Mouse (Mus musculus) retina, postnatal 7 days (tissue): Measurements from ENCODE around the gene Aox3.

Experiments used
- DNase-seq: peaks from one replicate; pipeline ENCODE4 v3.0.0-alpha.2; 2012; ENCODE audit warnings: low read depth, low spot score

Aox3 gene

DNA sequence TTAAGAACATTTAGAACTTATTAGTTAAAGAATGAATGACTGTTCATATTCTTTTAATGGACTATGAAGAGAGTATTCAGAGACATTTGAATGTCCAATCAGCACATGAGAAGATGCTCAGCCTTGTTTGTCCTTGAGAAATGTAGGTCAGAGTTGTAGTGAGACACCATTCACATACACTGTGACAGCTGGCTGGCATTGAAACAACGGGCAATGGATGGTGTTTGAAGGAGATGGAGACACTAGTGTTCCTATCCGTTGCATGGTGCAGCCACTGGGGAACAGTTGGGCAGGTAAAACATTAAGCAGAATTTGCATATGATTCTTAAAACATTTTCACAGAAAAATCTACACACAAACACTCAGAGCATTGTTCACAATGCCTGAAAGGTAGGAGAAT, 5.9 kb upstream of the Aox3 start:
- no peak for DNase-seq

DNA sequence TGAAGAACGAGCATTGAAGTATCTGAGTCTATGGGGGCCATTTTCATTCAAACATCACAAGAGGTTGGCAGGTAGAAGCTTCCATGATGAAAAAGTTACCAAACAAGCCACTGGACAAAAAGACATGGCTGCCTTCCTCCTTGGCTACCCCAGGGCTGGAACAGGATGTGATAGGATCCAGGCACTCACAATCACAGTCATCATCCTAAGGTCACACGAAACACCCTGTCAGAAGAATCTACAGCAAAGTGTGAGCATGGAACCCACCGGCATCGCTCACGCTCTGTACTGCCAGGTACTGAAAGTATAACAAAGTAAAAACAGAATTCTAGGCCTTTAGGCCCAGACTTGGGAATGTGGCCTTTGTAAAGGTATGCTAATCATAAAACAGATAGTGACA, 2.7 kb upstream of the Aox3 start:
- no peak for DNase-seq

DNA sequence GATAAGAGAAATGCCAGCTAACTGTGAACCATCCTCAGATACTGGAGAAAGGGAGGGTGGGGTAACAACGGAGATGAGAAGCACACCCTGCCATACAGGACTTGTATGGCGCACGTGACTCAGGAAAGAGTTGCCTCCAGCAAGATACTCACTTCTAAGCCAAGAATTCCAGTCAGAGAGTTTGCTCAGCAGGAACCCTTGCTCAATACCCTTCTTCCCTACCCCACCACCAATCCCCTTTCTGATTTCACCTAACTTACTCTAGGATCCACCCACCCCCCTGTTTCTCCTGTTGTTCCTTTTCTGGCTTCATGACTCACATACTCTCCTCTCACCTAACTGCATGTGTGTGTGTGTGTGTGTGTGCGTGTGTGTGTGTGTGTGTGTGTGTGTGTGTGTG, 1.6 kb upstream of the Aox3 start:
- no peak for DNase-seq

DNA sequence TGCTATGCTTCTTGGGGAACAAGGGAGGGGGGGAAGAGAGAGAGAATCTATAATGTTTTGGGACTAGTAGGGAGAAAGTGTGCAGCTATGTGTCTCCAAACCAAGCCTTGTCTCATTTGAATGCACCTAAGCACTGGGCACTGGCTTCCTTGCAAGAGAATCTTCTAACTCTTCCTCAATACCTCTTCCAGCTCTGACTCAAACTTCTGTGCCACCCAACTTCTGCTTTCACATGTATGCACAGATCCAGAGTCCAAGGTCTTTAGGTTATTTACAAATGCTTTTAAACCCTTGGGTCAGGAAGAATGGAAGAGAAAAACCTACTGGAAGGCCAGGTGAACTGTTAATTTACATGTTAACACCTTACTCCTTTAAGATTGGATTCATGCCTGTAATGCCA, 511 bp downstream of the Aox3 start:
- DNase-seq: no peak

DNA sequence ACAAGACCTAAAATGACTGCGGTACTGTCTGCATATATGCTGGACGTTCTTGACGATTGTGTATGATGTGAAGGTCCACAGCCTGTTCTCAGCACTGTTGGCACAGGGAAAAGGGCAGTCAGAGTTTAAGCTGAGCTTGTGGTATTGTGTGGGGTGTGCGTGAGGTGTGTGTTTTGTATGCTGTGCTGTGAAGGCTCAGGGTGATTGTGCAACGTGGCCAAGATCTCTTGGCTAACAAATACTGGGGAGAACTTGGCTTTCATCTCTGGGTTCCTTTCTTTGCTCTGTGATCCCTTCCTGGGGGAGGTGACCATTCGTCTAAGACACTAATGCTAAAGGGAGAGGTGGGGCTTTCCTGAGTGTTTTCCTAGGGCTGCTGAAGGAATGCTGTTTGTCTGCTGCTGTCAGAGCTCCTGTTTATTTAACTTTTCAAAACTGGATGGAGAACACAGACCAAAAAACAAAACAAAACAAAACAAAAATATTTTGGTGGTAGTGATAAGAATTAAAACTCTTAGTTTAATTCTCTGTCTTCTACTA, 1.2 kb downstream of the Aox3 start:
- no peak for DNase-seq

DNA sequence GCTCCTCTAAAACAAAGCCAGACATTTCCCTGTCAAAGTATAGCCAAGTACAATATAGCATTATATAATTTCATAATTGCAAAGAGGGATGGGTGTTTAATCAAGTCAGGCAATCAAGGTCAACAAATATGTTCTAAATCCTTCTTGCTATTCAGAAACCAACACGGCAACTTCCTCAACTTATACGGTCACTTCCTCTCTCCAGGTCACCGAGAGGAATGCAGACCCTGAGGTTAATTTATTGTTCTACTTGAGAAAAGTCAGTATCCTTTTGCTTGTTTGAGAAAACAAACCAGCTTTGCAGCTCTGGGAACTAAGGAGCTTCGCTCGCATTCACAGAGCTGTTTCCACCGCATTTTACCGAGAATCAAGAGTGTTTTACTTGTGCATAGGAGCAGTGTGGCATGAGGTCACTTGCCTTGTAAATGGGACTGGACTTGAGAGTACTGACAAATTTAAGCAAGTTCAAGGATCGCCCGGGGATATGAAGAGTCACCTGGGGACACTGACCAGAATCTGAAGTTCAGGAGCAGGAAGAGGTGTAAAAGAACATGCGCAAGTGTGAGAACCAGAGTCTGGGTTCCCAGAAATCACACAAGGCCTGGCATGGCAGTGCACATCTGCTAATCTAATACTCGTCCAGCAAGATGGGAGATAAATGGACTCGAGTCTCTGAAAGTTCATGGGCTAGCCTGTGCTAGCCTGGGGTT, 1.9 kb downstream of the Aox3 start:
- DNase-seq: no peak

DNA sequence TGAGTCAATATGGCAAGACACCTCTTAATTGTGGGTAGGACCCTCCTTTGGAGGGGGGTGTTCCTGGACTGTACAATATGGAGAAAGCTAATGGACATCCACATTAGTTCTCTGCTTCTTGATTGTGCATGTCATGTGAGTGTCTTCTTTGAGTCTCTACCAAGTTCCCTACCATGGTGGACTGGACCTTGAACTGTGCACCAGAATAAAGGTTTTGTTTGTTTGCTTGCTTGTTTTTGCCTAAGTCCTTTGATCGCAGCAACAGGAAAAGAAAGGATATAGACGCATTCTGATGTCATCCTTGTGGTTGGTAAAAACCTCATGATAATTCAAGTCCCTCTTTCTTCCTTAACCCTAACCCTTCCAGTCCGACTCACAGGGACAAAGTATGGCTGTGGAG, 5.3 kb downstream of the Aox3 start:
- no peak for DNase-seq

DNA sequence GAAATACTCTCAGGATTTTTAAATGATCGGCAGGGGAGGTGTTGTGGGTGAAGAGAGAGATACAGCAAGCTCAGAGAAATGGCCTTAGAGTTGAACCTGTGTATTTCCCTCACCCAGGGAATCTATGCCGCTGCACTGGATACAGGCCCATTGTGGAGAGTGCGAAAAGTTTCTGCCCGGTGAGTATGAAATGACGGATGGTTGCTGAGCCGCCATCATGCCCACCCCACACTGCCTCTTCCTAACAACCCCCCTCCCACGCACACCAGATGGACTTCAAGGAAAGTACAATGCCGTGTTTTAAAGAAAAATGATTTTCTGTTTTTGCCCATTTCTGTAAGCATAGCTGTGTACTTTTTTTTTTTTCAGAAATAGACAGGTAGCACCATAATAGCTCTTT, 12.0 kb downstream of the Aox3 start:
- DNase-seq: no peak

DNA sequence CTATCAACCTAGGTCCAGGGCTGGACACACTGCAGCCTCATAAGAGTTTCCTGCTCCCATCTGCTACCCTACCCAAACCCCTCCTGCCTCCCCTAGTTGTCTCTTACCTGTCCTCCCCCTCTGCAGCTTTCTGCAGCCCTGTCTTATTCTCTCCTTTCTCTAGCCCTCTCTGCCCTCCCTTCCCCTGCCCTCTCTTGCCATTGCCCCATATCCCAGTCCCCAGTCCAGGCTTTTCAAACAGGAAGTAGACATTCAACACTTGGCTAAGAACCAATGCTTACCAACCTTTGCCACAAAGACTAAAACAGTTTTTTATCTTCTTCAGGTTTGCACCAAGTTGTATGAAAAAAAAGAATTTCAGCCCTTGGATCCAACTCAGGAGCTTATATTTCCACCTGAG, 25.0 kb downstream of the Aox3 start:
- DNase-seq: no peak

DNA sequence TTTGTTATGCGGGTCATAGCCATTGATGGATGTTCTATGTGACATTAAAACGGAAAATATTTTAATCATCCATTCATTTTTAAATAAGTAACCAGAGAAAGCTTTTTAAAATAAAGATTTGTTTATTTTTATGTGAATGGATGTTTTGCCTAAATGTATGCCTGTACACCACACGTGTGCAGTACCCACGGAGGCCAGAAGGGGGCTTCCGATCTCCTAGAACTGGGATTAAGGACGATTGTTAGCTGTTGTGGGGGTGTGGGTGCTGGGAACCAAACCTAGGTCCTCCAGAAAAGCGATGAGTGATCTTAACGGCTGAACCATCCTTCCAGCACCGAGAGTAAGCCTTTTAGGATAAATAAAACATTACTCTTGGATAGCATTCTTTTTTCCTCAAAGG, 26.1 kb downstream of the Aox3 start:
- DNase-seq: no peak

DNA sequence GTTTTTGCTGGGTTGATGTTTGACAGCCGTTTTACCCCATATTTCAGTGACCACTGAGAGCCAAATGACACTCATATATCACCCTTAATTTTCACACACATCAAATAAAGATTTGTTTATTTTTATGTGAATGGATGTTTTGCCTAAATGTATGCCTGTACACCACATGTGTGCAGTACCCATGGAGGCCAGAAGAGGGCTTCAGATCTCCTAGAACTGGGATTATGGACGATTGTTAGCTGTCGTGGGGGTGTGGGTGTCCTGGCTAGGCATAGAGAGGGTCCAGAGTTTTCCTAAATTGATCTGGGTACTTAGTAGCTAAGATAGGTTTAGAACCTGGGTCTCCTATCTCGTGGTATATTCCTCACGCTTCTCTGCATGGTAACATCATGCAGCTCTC, 27.7 kb downstream of the Aox3 start:
- DNase-seq: no peak

DNA sequence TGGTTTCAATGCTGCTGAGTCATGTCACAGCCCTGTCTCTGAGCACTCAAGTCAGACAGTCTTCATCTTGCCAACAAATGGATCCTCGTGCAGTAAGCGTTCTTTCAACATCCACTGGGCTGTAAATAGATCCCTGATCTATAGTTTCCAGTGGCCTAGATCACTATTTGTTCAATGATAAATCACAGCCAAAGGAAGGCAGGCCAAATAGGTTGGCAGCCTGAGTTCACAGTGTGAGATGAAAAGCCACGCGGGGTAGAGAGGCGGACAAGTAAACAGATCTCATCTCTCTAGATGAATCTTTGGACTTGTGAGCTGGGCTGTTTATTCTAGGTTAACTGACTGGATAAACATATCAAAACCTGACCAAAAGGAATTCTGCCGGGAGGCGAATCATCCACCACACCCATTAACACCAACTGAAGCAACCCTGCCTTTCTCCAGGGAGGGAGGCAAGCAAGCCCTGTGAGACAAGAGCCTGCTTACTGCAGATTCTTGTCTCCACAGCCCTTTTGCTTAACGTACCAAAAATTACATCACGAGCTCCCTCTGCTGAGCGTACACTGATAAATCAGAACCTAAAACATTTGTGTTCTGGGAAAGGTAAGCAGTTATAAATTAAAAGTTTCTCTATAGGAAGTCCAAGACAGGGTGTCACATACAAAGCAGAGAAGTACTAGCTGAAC, 31.6 kb downstream of the Aox3 start:
- no peak for DNase-seq

DNA sequence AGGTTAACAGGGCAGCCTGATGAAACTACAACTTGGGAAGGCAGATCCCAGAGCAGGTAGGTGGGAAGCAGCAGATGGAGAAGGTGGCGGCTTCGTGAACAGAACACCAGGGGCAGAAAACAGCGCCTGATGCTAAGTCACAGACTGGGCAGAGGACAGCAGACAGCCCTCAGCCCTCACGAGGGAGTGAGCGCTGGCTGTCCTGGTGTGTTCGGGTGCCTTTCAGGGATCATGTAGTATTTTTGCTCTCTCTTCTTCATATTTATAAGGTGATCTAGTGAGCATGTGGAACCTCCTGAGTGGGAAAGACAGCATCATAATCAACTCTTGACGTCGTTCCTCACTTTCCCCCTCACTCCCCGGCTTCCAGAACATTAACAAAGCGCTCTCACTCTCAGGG, 33.1 kb downstream of the Aox3 start:
- no peak for DNase-seq

DNA sequence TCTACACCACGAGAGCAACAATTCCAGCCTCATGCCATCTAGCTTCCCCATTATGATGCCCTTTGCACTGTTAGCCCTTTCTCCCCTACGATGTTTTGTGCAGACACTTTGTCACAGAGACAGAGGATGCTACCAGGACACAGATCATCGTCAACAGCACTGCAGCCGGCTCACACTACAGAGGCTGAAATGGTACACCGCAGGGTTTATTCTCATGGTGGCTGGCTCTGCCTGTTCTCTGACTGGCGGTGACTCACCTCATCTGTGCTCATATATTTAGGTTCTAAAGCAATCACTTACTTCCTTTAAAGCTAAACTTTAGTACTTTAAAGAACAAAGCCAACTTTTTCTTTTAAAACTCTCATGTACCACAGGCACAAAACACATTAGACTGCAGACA, 34.8 kb downstream of the Aox3 start:
- DNase-seq: no peak

DNA sequence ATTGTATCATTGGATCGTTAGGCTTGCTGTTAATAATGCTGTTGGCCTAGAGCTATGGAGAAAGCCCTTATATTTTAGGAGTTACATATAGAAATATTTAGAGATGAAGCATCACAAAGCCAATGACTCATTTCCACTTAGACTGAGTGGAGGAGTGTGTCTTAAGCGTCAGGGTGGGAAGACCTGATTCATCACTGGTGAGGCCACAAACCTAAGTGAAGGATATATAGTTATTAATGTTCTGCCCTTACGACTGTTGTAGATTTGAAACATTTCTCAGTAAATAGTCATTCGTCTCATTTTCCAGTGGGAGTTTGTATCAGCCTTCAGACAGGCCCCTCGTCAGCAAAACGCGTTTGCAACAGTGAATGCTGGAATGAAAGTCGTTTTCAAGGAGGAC, 39.3 kb downstream of the Aox3 start:
- DNase-seq: no peak

DNA sequence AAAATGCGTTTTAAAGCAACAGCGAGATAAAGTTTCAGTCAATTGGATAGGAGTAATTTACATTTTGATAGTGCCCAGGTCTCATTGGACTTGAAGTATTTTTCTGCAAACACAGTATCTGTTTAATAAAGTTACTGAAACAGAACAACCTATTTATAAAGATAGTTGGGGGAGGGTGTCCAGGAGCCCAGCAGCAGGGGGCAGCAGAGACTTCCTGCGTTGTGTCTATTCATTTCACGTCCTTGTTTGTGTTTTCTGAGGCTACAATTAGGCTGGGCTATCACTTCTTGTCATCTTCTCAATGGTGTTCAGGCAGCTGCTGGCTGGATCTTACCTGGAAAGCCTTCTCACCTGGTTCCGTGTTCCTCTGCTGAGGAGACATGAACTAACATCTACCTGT, 43.8 kb downstream of the Aox3 start:
- DNase-seq: peak; percentile 11

DNA sequence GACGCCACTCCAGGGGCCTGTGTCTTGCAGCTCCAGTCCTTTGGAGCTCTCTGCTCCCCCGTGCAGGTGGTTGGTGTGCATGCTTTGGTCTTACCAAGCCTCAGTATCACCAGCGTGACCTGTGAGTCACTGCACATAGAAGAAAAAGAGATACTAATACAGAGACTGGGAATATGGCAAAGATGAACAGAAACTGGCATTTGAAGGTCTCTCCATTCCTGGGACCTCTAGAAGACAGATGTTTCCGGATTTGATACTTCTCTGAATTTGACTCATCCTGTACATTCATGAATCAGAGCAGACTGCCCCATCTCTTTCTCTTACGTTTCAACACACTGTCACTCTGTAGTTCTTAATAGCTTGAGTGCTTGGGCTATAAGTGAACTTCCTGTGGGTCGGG, 57.0 kb downstream of the Aox3 start:
- no peak for DNase-seq

DNA sequence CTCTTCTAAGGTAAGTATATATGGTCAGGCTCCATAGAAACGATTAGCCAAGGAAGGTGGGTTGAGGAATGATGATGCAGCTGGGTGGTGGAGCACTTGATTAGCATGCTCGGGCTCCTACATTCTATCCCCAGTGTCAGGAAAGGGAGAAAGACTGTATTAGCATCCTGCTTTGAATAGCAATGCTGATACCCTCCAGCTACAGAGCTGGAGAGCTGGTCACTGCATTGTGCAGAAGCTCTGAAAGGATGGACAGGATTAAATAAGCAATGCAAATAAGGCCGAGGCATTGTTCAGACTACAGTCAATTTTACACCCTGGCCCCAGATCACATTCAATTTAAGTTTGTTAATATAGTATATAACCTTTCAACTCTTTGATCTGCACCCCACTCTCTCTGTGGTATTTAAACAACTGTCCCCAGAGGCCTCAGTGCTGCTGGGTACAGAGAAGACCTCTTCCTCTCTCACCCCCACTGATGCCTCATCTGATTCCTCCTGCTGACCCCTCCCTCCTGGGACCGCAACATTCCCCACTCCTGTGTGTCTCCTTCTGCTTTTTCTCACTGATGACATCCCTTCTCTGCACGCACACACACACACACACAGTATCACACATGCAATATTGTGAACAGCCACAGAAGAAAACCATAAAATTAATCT, 75.7 kb downstream of the Aox3 start:
- DNase-seq: no peak

DNA sequence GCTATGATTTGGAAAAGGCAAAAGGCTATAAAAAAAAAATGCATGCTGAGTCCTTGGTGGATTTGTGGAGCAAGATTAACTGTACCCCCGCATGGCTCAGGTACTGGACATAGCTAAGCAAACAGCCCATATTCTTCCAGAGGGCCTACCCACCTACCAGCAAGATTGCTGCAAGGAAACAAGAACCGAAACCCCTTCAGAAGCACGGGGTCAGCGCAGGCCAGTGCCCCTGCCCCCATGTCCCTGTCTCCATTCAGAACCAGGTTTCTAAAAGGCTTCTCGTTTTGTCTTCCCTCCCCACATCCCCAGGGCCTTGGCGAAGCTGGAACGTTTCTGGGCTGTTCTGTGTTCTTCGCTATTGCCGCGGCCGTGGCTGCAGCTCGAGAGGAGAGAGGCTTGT, 81.4 kb downstream of the Aox3 start:
- DNase-seq: no peak

DNA sequence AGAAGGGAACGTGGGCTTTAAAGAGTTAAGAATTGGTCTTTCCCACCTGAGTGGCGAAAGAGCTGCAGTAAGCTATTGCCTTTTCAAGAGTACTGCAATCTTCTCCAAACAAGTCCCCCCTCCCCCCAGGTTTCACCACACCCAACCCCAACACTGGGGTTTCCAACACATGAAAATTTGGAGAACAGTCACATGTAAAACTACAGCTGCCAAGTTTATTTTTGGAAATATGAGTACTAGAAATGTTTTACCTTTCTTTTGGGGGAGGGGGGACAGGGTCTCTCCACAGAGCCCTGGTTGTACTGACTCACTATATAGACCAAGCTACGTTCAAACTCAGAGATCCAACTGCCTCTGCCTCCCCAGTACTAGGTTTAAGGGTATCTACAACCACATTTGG, 82.1 kb downstream of the Aox3 start:
- DNase-seq: no peak

DNA sequence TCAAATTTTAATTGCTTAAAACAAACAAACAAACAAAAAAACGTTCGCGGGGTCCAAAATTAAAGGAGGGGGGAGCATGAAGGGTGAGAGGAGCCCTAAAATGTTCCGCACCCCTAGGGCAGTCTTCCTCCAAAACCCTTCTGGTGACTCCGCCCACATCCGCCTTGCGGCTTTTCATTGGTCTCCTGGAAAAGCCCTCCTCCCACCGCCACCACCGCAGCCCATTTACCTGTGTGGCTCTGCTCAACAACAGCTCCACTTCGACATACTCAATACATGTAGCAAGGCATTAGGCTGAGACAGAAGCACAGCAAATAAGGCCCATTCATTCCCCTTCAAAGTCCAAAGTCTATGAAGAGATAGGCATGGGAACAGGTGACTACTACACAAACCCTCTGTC, 82.6 kb downstream of the Aox3 start:
- DNase-seq: no peak

DNA sequence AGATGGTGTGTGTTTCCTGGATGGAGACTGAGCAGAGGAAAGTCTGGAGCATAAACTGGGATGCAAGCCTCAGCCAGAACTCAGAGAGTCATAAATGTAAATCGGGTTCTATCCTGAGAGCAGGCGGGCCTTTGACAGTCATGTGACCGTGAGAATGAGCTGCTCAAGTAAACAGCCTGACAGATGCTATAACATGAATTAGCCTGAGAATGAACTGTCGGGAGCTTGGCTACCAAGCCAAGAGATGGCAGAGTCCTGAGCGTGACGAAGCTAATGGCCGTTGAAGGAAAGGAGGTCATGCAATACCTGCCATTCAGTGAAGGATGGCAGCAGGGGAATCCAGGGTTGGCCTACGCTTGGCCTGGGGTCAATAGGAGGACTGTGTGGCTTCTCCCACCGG, 84.1 kb downstream of the Aox3 start:
- no peak for DNase-seq

DNA sequence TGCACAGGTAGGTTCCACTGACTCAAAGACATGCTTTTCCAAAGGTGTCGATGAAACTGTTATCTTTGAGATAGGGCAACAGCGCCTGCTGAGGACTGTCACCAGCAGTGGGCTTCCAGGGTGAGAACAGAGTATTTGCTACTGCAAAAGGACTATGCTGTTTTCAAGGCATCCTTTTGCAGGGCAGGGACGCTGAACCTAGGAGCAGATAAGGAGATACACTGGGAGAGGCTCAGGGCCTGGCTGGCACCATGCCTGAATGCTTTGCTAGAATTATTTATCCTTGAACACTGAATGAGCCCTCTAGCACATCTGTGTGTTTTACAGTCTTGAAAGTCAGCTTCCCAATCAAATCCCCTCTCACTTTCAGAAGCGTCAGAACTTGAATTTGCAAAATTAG, 85.5 kb downstream of the Aox3 start:
- no peak for DNase-seq
